Comparison of ENCODE assay signal across 17 mouse cellular contexts in genomic region chr8:74870346-74870949, GRCm38 (mm10). TPM values are rescaled to one million over a fixed set of nuclear protein-coding genes. Genes with fewer than 3 reads are reported as not detected.
A peak's percentile ranks its signal among the peaks of the same experiment; 100 is the strongest.
DNase-seq lines count a peak whose midpoint lies in the region.
"Had no signal": no experiment of that assay in that cellular context is flagged by ENCODE, and none has a peak within 500 bp of the region (broad histone marks: within the 10 kb centered on the region; RNA-seq: fewer than 3 reads in every experiment).

No protein-coding gene starts in this region.

- DNase-seq in heart, adult 11 months, result peak; percentile 88
- no peak for DNase-seq in heart, adult 8-10 months (ENCODE audit: low spot score)
- peak; percentile 5 for DNase-seq in 3T3-L1 (ENCODE audit: low read depth, low spot score)
- DNase-seq in Muller cell, postnatal 12 days (ENCODE audit: inconsistent ontology term), result peak; percentile 60
- DNase-seq in gastrocnemius, postnatal 14 days, result peak; percentile 60
- no peak for DNase-seq in B cell, adult 2 months
- DNase-seq in layer of hippocampus, postnatal 25 days (ENCODE audit: extremely low spot score in 1 of 2, low spot score in 1 of 2), result no peak
- DNase-seq: cerebellum, adult 18-20 months; cerebellum, postnatal 25 days; heart, postnatal 4 days; kidney, adult 11 months; right cerebral cortex, postnatal 14 days; thymus, adult 2 months had no signal

- intact Hi-C loops in gastrocnemius, postnatal 14 days (cut with DNase I; ENCODE audit: low total_unique reads), result no loop called here

RNA-seq across cellular contexts. Expression of gene Isx, which starts 2.5 kb away (rescaled TPM):
- not detected for total RNA-seq in heart, adult 8-10 months (2022)
- total RNA-seq in gastrocnemius, postnatal 14 days (2021), result not detected
- total RNA-seq in layer of hippocampus, postnatal 25 days (2021), result not detected
- total RNA-seq: granulocyte monocyte progenitor cell, adult 5-6 weeks; layer of hippocampus, postnatal 14 days; left cerebral cortex, postnatal 10 days; megakaryocyte-erythroid progenitor cell, adult 5-6 weeks had no signal

Comparison
In these comparisons a context has a peak if more than half of its experiments do, and no peak if none do; other contexts are left out.
1. DNase-seq: peak in heart, adult 11 months (single experiment), 3T3-L1 (single experiment), Muller cell, postnatal 12 days (single experiment) and gastrocnemius, postnatal 14 days (single experiment); none in heart, adult 8-10 months (single experiment), B cell, adult 2 months (0 of 2) and layer of hippocampus, postnatal 25 days (0 of 2).